Mouse (Mus musculus) MEL (cell line): ENCODE measurements at regions not wholly inside any gene's neighbourhood (a gene's known extent, or its start where the extent isn't known, plus 50 kb on each side); places are given as distances from the start of the nearest gene placed in this dataset.

Experiments
- CTCF ChIP-seq, 3 experiments: IDR thresholded peaks in 2 of 3; conservative IDR thresholded peaks in 1 of 3; 2 replicates each; pipeline ENCODE4 v1.5.1; 2011 to 2012; ENCODE audit warnings: low read length in 3 of 3, low read depth in 2 of 3, mild to moderate bottlenecking in 2 of 3, improper control_type of control experiment in 1 of 3, inconsistent platforms in 1 of 3, mixed read lengths in 1 of 3, moderate library complexity in 1 of 3; ENCODE audit not compliant: control insufficient read depth in 1 of 3, insufficient read depth in 1 of 3, poor library complexity in 1 of 3, severe bottlenecking in 1 of 3
- GATA1 ChIP-seq: IDR thresholded peaks from 2 replicates; pipeline ENCODE4 v1.6.1; 2011; ENCODE audit warnings: low read depth, low read length, improper control_type of control experiment

DNA sequence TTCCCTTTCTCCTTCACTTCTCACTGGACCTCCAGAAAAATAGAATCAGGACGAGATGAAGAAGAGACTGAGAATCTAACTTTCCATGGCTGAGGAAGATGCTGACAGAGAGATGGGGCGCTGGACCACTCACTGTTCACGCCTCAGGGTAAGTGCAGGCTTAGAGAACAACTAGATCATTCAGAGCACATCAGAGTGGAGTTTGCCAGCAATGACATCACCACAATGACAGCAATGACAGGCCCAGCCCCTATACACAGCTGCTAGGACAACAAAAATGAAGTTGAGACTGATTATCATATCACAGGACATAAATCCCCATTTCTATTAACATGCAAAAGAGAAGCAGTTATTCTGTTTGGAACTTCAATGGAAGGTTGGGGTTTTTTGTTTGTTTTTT is 350.4 kb upstream of the 5930422O12Rik start:
- no peak for TF ChIP-seq CTCF (IDR thresholded peaks at IDR 0.05 in 2 of 3, conservative IDR thresholded peaks at IDR 0.05 in 1 of 3; ENCODE audit: control insufficient read depth in 1 of 3, insufficient read depth in 1 of 3, low read depth in 2 of 3, low read length in 3 of 3, poor library complexity in 1 of 3, severe bottlenecking in 1 of 3)
- TF ChIP-seq GATA1, result no peak
